Mouse (Mus musculus) urinary bladder, postnatal 25 days (tissue): ENCODE measurements around the gene Aldh1l1.

Experiments
- DNase-seq: peaks from one replicate; pipeline ENCODE4 v3.0.0; 2022; ENCODE audit warnings: low spot score

Gene Aldh1l1

DNA sequence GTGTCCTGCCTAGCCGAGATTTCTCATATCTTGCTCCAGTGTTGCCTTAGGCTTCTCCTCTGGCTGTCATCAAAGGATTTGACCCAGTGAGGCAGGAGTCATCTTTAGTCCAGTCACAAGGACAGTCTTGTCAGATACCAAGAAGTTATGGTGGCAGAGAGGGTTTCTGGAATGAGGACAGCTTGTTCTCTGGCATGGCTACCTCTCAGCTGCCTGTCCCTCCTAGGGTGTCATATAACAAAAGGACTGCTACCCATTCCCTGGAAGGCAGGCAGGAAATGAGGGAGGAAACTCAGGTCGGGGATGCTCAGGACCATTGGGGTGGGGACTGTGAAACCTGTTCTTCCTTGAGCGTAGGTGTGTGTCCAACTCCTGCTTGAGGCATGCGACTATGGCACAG lies 14.1 kb upstream of the Aldh1l1 start:
- DNase-seq = no peak

DNA sequence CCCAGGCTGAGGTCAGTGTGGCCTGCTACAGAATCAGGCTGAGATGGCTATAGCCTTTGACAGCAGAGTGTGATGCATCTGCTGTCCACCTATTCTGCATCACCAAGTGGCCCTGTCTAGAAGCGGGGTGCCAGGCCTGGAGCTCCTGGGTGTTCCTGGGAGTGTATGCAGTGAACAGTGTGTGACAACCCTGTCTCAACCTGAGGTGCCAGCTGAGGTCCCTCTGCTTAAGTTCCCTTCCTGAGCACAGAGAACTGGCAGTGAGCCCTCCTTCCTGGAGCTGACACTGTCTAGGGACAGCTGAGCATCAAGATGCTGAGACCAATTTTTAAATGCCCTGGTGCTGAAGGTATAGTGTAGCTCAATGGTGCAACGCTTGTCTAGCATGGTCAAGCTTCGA lies 13.5 kb upstream of the Aldh1l1 start:
- DNase-seq = no peak

- no peak for DNase-seq
These were observed 12.4 kb upstream of the Aldh1l1 start for GRCm38 (mm10) chr6:90473630-90474360.

DNA sequence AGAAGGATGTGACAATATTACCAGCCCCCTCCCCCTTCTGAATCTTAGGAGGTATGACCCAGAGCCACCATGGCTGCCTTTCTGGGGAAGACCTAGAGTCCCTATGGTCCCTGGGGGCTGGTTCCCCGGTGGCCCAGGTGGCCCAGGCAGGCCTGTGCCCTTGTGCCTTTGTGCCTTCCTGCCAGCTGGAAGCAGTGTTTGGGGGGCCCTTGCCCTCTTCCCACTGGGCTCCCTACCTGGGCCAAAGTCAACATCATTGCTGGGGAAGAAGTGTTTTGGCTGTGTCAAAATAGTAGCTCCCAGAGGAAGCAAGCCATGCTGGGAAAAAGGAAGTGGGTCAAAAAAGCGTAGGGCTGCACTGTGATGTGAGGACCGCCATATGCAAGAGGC lies 11.9 kb upstream of the Aldh1l1 start:
- no peak for DNase-seq

GRCm38 (mm10) chr6:90475176-90475853 lies 10.9 kb upstream of the Aldh1l1 start:
- DNase-seq = no peak

DNA sequence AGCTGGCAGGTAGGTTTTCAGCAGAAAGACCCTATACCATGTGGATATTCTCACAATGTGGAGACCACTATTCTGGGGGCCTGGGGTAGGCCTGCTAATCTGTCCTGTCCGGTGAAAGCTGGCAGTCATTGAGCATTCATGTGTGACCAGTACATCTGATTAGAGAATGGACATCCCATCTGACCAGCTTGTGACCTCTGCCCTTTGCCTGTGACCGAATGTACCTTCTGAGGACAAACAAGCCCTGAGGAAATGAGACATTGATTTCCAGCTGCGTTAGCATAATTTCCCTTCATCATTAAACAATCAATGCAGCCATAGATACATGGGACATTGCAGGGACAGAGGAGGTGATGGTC lies 10.4 kb upstream of the Aldh1l1 start:
- no peak for DNase-seq

DNA sequence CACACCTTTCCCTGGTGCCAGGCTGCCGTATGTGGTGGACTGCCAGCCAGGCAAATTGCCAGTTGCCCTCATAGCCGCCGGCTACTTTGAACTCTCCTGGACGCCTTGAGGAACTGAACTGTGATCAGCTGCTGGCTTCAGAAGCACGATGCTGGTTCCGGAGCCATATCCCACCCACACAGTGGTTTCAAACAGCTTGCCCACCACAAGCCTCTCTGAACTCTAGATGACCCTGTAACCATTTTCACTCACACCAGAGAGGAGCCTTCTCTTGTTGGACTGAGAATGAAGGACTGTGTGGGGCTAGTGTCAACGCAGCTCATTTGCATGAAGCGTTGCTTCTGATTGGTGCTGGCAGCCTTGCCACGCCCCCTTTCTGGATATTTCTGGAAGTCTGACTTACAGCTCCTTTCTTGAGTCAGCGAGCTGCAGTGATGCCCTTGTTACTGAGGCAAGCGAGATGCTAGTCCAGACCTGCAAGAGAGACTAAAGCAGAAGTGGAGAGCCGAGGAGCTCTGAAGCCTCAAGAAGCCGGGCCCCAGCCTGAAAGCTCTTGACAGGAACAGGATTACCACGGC lies 9.2 kb upstream of the Aldh1l1 start:
- DNase-seq = no peak

DNA sequence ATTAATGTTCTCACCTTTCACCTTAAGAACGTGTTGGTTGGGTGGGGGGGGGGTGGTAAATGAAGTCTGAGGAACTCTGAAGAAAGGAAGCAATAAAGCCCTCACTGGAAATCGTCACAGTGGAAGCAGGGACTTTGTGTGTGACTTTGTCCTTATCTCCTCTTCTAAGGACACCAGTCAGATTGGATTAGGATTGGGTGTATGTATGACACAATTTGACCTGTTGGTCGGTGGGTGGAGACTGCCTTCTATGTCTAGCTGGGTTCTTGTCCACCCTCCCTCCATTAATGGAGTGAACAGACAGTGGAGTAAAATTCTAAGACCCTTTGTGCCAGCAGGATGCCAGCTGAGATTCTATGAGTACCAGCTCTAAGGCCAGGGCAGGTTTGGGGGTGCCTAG lies 2.0 kb upstream of the Aldh1l1 start:
- DNase-seq = no peak

DNA sequence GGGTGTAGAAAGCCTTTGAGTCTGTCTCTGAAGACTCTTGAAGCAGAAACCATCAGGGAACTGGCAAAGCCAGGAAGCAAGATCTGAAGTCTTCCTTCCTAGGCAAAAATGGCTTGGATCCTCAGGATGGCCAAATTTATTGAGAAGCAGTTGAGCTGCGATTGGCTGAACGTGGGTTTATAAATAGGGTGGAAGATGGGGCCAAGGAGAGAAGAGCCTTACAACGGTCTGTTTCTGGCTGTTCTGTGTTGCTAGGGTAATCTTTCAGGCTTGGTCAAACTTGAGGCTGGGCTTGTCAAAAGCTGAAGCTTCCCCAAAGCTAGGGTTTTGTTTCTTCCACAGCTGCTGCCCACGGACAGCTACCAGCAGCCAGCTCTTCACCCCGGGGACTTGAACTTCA lies 1.4 kb upstream of the Aldh1l1 start:
- no peak for DNase-seq

GRCm38 (mm10) chr6:90487531-90487930 lies 1.3 kb downstream of the Aldh1l1 start:
- no peak for DNase-seq

- DNase-seq = no peak
These were observed 3.3 kb downstream of the Aldh1l1 start for GRCm38 (mm10) chr6:90489532-90489931.

DNA sequence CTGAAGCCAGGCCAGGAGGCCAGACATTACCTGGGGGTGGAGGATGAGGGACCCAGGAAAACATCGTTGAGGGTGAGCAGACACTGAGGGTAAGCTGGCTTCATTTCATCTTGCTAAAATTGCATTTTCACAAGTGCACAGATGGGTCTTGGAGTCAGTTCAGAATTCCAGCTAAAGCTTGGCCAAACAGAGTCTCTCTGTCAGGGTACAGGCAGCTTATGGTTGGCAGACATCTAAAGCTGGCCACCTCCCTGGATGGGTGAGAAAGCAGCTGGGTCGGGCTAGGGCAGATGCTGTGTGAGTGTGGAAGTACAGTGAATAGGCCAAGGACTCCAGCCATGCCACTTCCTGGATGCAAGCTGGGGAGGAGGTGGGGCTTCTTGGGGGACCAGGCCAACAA lies 4.7 kb downstream of the Aldh1l1 start:
- no peak for DNase-seq

DNA sequence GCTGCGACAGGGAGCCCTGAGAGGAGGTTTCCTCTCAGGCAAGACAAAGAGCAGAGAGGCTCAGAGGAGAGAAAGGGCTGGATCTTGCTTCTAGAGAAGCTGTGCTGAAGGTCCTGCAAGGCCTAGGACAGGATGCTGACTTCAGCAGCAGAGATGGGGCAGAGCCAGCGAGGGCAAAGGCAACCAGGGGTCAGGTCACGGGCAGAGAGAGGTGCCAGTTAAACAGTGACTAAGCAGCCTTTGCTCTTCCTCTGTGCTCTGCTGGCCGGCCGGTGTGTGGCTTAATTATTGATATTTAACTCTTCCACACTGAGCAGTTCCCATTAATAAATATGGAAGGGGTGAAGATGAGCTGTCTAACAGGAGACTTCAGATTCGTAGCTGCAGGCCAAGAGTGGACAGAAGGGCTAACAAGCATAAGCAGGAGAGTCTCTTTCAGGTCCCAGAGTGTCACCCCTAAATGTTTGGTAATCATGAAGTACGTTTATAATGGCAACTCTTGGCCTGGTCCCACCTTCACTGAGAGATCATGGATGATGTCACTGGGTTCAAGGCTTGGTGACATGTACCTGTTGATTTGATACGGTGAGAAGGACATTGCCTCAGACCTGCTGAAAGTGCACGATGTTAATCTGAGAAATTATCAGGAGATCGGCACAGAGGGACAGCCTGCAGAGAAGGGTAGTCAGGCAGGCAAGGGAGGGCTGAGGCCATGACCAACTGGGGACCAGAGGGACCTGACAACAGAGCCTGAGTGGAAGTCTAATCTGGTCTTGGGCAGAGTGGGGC lies 5.9 kb downstream of the Aldh1l1 start:
- DNase-seq = no peak

- no peak for DNase-seq
These were observed 7.9 kb downstream of the Aldh1l1 start for GRCm38 (mm10) chr6:90494155-90494554.

- DNase-seq = no peak
These were observed 8.3 kb downstream of the Aldh1l1 start for GRCm38 (mm10) chr6:90494566-90494965.

DNA sequence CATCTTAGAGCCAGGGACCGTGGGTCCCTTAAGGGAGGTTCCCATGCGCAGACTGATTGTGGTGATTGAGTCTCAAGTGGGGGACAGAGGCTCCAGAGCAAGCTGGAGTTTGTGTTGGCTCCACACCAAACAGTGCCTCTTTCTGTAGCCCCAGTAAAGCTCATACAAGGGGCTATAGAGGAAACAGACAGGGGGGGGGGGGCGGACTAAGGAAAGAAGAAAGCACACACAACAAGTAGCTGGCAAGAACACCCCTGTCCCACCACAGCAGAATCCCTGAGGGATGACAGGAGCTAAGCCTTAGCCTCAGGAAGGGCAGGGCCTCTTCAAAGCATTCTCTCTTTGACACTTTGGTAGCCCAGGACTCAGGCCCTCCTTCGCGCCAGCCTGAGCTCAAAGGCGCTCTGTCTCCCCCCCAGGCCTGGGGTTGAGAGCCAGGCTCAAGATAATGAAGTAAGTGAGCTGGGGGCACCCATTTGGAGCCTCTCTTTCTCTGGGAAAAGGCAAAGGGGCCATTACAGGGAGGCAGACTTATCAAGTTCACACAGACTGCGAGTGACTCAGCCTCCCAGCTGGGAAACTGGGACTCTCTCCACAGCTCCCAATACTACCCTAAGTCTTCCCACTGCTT lies 9.2 kb downstream of the Aldh1l1 start:
- DNase-seq = no peak

GRCm38 (mm10) chr6:90496217-90496616 lies 10.0 kb downstream of the Aldh1l1 start:
- no peak for DNase-seq

DNA sequence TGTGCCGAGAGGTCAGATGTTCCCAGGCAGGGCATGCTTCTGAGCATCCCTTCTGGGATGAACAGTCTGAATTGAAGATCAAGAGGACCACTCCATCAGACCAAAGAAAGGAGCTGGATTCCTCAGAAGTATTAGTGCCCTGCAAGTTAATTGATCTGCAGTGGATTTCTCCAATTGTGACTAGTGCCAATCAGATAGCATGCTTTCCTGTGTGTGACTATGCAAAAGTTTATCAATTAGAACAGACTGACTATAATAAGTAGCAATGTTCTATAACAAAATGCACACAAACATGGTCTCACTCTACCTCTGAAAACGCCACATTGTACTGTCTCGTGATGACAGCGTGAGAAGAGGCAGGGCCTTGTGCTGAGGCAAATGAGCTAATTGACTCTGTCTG lies 13.3 kb downstream of the Aldh1l1 start:
- no peak for DNase-seq

GRCm38 (mm10) chr6:90501222-90501940 lies 15.2 kb downstream of the Aldh1l1 start:
- no peak for DNase-seq

DNA sequence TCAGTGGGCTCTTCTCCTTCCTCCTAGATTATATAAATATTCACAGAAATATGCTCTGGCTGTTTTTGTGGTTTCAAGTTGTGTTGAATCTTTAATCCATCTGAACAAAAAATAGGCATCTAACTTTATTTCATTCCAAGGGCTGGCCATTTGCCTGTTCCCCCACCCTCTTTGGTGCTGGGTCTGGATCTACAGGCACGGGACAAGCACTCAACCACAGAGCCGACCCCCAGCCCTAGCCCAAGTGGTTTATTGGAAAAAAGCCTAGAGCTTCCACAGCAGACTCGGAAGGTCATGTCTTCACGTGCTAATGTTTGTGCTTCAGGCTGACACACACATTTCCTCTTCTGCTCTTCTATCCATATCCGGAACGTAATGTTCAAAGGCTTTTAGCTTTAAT lies 19.7 kb downstream of the Aldh1l1 start:
- no peak for DNase-seq

DNA sequence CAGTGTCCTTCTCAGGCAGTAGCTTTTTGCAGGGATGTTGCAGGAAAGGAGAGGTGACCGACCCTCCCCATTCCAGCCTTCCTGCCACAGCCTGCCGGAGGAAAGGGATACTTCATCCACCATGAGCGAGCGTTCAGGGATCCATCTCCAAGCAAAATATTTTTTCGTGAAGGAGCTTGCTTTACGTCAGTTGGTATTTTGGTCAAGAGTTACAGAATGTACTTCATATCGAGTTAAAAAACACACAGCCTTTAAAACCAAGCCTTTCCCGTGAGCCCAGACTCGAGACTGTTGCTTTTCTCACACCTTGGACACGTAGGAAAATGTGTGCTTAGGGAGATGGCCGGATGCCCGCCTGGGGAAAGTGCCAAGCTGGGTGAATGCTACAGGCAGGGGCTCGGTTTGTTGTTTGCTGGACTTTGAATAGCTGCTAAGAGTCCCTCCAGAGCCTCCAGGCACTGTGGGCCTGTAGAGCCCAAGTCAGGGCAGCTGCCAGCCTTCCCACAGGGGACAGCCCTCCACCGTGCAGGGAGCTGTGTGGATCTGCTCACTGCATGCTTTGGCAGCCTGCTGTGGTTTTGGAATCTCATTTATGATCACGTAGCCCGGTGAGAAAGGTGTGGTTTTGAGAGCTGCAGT lies 20.6 kb downstream of the Aldh1l1 start:
- peak; percentile 40 for DNase-seq
